Mouse (Mus musculus): ENCODE measurements around the gene Prtn3. TPM values are rescaled to one million over a fixed set of nuclear protein-coding genes. Genes with fewer than 3 reads are reported as not detected.

The Prtn3 gene
- total RNA-seq, 2 experiments from 2014 or later: 0.94 to 2.0 TPM

DNA sequence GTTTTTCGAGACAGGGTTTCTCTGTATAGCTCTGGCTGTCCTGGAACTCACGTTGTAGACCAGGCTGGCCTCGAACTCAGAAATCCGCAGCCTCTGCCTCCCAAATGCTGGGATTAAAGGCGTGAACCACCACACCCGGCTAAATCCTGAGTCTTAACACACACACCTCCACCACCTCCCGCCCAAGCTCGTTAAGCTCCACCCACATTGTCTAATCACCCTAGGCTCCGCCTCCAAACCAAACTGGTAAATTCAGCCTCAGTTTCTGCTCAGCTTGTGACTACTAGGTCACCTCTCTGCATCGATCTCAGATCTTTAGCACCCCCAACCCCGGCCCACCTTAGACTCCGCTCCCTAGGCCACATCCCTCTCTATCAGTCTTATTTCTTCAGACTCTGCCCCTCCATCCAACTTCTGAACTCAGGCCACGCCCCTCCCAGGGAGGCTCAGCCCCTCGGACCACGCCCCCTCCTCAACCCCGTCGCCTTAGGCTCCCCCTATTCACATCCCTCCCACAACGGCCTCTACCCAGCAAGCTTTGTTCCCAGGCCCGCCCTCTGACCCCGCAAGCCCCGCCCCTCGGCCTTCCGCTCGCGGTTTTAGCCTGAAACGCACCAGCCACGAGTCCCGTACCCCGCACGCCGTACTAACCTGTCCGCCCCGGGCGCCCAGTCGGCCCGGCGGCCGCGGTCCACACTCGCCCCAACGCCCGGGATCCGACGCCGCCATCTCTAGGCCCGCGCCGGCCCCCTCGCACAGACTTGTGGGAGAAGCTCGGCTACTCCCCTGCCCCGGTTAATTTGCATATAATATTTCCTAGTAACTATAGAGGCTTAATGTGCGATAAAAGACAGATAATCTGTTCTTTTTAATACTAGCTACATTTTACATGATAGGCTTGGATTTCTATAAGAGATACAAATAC, 34.2 kb downstream of the Prtn3 start, which contains the start of gene Med16:
Med16 (minus strand) TSS at position 757 of the 925 bp plus-strand sequence.
- peak; percentile 94 to 96 for DNase-seq (ENCODE audit: low spot score in 2 of 2)

GRCm38 (mm10) chr10:79909092-79909922, 35.0 kb downstream of the Prtn3 start:
- peak; percentile 45 to 80 for DNase-seq (ENCODE audit: low spot score in 2 of 2)

DNA sequence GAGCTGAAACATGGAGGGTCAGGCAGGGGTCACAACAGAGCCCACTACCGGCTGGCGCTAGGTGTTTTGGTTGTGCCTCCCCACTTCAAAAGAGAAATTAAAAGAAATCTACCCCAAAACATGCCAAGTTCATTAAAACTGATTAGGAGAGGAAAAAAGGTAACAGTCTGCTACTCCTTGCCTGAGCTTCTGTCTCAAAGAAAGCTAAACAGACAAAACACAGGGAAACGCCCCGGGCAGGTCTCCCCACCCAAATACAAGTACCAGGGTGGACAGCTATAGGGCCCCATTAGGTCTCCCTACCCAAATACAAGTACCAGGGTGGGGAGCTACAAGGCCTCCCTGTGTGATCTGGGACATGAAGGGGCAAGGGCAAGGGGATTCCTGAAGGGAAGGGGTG, 36.3 kb downstream of the Prtn3 start, which contains the start of gene Gm26602:
Gm26602 (plus strand) TSS at position 301 of the 400 bp plus-strand sequence.
- DNase-seq (ENCODE audit: low spot score in 2 of 2): no peak

DNA sequence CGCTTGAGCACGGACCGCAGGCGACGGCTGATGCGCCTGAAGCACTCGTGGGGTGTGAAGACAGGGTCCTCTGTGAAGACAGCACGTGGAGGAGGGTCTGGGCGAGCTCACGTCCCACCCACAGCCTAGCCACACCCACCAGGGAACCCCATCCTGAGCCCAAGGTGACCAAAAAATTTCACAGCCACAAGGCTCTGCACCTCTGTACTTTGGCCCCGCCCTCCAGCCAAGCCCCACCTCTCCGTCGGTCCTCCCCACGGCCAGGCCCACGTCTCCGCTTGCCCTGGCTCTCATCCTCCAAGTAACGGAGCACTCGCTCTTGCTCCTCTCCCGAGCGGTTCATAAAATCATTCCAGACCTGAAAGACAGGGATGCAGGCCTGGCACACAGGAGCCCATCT, 38.1 kb downstream of the Prtn3 start:
- no peak for DNase-seq (ENCODE audit: low spot score in 2 of 2)

DNA sequence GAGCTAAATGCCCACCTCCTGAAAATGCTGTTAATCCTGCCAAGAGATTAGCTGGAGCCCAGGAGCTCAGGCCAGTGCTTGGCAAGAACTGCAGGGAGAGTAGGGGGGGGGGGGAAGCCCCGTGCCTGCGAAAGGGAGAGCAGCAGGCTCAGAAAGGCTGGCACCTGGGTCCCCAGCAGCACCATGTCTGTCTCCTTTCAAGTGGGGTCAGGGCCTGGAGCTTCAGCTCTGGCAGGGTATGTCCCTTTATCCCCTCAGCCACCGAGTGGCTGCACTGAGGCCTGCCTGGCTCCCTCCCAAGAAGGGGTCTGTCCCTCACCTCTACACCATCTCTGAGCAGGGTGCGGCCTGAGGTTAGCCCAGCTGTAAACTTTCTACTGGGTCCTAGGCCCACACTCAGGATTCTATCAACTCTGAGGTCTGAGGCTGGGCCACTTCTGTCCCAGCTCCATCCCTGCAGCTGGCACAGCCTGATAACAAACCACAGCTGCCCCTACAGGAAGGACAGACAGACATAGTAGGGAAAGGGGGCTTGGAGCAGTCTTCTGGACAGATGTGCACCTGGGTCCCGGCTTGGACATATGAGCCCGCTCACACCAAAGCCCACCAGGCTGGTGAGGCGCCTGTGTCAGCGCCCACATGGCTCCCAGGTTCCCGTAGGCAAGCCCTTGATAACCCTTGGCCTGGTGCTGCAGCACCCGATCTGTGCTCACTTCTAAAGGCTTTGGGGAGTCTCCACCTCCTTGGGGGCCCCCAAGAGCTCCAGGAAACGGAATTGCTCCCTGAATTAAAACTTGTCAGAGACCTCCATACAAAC, 40.1 kb downstream of the Prtn3 start:
- DNase-seq (ENCODE audit: low spot score in 2 of 2): no peak

- no peak for DNase-seq (ENCODE audit: low spot score in 2 of 2)
These were observed 40.8 kb downstream of the Prtn3 start for GRCm38 (mm10) chr10:79914948-79915596.

DNA sequence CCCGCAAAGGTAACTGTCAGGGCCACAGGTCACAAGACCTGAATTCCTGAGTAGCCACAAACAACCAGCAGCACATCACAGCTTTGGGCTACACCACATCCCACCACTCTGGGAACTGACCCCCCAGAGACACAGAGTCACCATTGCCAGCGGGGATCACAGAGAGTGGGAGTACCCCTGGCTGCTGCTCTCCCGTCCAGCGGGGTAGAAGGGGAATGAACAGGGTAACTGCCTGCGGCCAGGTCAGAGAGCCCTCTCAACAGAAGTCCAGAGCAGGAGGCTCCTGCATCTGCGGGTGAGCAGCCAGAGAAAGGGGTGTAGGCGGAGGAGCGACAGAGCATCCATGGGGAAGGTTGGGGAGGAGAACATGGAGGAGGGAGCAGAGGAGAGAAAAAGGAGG, 41.8 kb downstream of the Prtn3 start:
- DNase-seq (ENCODE audit: low spot score in 2 of 2): peak in 1 of 2 experiments; percentile 43

DNA sequence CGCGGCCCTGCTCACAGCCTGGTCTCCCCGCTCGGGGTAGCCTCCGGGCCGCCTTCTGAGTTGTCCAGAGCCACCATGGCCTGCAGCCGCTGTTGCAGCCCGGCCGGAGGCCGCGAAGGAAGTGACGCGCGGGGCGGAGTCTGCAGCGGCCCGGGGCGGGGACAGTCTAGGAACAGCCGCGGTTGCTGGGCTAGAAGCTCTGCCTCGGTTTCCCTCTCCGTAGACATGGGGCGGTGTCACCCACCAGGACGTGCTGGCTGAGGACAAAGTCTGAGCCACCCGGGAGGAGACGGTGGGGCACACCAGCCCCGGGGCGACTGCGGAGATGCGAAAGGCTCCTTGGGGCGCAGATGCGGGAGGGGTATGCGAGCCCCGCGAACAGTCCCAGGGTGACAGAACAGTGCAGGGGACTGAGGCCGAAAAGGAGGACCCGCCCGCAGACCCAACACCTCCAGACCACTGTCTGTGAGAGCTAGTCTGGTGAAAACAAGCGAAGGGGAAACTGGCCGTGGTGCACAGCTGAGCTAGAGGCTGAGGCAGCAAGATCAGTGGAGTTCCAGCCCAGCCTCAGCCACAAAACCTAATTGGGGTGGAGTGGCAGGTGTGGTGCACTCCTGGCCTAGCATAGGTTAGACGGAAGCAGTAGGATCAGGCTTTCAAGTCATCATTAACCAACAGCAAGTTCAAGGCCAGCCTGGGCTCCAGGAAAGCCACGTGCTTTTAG, 42.7 kb downstream of the Prtn3 start, which contains the start of gene Kiss1r:
Kiss1r (plus strand) TSS at position 164 of the 724 bp plus-strand sequence.
- DNase-seq (ENCODE audit: low spot score in 2 of 2): peak; percentile 80 to 86

DNA sequence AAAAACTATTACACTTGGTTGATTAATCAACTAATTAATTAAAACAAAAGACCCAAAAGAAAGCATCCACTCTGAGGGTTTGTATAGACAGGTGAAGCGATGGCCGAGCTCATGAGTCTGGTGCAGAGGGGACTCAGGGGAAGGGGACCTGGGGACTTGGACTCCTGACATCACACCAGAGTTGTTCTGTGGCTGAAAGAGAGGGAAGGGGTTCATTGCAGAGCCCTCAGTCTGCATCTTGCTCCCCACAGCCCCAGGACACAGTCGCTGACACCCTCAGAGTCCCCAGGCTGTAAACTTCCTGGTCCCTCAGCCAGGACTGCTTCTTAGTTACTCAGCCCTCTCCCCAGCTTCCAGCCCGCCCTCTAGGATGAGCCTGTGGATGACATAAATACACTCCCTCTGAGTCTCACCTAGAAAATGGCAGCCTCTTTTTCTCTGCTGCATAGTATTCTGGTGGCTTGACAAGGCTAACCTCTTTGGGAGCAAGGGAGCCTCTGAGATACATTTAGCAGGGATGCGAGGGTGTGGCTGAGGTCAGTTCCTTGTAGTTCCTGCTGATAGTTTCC, 43.3 kb downstream of the Prtn3 start:
- DNase-seq (ENCODE audit: low spot score in 2 of 2): no peak

DNA sequence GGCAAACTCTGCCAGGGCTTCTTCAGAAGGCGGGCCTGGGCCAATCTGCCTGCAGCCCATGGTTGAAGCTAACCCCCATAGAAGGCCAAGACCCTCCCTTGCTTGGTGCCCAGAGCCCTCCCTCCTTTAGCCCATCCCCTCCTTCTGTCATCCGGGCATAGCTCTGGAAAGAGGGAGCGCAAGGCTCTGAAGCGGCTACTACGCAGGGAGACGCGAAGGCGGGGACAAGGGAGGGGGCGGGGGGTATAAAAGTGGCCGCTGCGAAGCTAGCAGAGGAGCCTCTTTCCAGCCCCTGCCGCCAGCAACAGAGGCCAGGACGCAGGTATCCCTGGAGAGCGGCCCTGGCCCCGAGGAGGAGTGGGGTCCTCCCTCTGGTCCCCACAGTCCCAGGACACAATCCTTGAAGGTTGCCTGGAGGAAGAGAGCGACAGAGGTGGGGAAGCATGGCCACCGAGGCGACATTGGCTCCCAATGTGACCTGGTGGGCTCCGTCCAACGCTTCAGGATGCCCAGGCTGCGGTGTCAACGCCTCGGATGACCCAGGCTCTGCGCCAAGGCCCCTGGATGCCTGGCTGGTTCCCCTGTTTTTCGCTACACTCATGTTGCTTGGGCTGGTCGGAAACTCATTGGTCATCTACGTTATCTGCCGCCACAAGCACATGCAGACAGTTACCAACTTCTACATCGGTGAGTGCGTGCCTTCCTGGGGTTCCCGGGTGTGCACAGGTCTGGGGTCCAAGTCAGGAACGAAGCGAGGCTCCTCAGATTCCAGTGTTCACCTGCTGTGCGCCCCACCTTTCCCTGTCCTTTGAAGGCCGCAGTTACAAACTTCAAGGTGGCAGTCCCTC, 44.2 kb downstream of the Prtn3 start:
- no peak for DNase-seq (ENCODE audit: low spot score in 2 of 2)

GRCm38 (mm10) chr10:79919251-79919849, 45.1 kb downstream of the Prtn3 start:
- DNase-seq (ENCODE audit: low spot score in 2 of 2): no peak

DNA sequence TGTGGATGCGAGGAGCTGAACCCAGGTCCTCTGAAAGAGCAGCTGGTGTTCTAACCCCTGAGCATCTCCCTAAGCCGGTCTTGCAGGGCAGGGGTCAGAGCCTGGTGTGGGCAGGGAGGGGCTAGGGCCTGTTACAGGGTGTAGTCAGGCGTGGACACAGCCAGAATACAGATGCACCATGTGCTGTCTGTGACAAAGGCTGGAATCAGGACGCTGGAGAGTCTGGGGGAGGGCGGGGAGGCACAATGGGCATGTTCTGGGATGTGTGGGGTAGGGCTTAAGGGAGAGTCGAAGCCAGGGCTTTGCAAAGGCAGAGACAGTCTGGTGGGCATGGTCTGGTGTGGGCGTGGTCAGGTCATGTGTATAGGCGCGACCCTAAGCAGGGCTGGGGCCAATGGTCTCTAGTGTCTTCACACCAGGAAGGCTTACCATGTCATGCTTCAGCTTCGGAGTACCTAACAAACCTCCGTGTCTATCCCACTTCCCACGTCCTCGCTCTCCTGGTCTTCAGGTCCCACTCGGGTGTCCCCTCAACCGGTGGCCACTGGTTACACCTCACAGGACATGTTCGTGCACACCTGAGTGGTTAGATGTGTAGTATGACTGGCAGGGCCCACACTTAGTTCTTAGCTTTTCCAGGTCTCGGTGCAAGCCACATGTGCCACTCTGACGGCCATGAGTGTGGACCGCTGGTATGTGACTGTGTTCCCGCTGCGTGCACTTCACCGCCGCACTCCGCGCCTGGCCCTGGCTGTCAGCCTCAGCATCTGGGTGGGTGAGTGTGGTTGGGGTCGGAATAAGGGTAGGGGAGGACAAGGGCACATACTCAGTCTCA, 46.0 kb downstream of the Prtn3 start:
- DNase-seq (ENCODE audit: low spot score in 2 of 2): no peak

DNA sequence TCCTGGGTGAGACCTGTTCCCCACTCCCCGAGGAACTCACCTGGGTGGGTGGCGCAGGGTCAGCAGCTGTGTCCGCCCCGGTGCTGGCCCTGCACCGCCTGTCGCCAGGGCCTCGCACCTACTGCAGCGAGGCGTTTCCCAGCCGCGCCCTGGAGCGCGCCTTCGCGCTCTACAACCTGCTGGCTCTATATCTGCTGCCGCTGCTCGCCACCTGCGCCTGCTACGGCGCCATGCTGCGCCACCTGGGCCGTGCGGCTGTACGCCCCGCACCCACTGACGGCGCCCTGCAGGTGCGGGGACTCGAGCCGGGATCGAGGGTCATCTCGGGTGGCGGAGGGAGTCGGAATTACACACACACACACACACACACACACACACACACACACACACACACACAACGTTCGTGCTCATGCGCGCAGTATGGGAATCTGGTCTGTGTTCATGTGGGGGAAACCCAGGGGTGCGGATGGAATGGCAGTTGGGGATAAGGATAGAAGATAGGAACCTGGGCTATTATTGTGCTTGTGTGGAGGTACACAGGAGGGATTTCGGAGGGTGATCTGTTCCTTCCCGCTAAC, 46.8 kb downstream of the Prtn3 start, which contains the start of gene R3hdm4:
R3hdm4 (minus strand) TSS at position 251 of the 578 bp plus-strand sequence.
- no peak for DNase-seq (ENCODE audit: low spot score in 2 of 2)

DNA sequence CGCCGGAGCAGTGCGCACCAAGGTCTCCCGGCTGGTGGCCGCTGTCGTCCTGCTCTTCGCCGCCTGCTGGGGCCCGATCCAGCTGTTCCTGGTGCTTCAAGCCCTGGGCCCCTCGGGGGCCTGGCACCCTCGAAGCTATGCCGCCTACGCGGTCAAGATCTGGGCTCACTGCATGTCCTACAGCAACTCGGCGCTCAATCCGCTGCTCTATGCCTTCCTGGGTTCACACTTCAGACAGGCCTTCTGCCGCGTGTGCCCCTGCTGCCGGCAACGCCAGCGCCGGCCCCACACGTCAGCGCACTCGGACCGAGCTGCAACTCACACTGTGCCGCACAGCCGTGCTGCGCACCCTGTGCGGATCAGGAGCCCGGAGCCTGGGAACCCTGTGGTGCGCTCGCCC, 47.3 kb downstream of the Prtn3 start:
- DNase-seq (ENCODE audit: low spot score in 2 of 2): no peak

- DNase-seq (ENCODE audit: low spot score in 2 of 2): peak; percentile 91 to 98
These were observed 50.9 kb downstream of the Prtn3 start for GRCm38 (mm10) chr10:79924998-79925784.

Measured in layer of hippocampus, adult 18-20 months (tissue).